Mouse (Mus musculus) cerebellum, adult 2 months (tissue): Measurements from ENCODE around the gene Nipa1.

Experiments
- CTCF ChIP-seq: fragments of 200-500 bp; IDR thresholded peaks from 2 replicates; pipeline ENCODE4 v1.5.1; 2011; ENCODE audit warnings: low read depth, mild to moderate bottlenecking, control low read depth, low read length, moderate library complexity, borderline replicate concordance; ENCODE audit not compliant: insufficient read depth
- POLR2A ChIP-seq: fragments of 200-500 bp; IDR thresholded peaks from 2 replicates; pipeline ENCODE4 v1.6.1; 2011; ENCODE audit warnings: low read length, control low read depth, borderline replicate concordance; ENCODE audit not compliant: insufficient read depth

GRCm38 (mm10) chr7:56011018-56011333 lies 8.8 kb downstream of the Nipa1 start:
- TF ChIP-seq CTCF: no peak
- no peak for TF ChIP-seq POLR2A
